Mouse (Mus musculus): ENCODE measurements around the gene Tmem91.

- TF ChIP-seq CTCF (IDR thresholded peaks at IDR 0.05; ENCODE audit: insufficient read depth, low read length): no peak
- no peak for TF ChIP-seq POLR2A (IDR thresholded peaks at IDR 0.05; ENCODE audit: borderline replicate concordance, extremely low read depth, low read depth, low read length)
These were observed 36.8 kb upstream of the Tmem91 start for GRCm38 (mm10) chr7:25711731-25712197.

Measured in lung, adult 2 months (tissue).